In genomic region chr10:41576328-41576833, GRCm38 (mm10) we compare ENCODE assay signal across 15 mouse cellular contexts.
"Had no signal": no experiment of that assay in that cellular context is flagged by ENCODE, and none has a peak within 500 bp of the region (broad histone marks: within the 10 kb centered on the region; RNA-seq: fewer than 3 reads in every experiment).

No protein-coding gene starts in this region.

- H3K36me3 ChIP-seq: kidney, embryonic 15.5 days; limb, embryonic 13.5 days; liver, embryonic 12.5 days; liver, embryonic 15.5 days; lung, embryonic 15.5 days; midbrain, embryonic 12.5 days; midbrain, embryonic 15.5 days; neural tube, embryonic 13.5 days had no signal

- H3K9me3 ChIP-seq: kidney, embryonic 15.5 days; limb, embryonic 13.5 days; liver, embryonic 12.5 days; liver, embryonic 15.5 days; lung, embryonic 15.5 days; midbrain, embryonic 12.5 days; midbrain, embryonic 15.5 days; neural tube, embryonic 13.5 days had no signal

- H3K27me3 ChIP-seq: kidney, embryonic 15.5 days; limb, embryonic 13.5 days; liver, embryonic 12.5 days; liver, embryonic 15.5 days; lung, embryonic 15.5 days; midbrain, embryonic 15.5 days; neural tube, embryonic 13.5 days had no signal

- DNase-seq: left cerebral cortex, postnatal 4 days; lung, adult 18-20 months; lung, postnatal 4 days; retina, postnatal 1 day; right cerebral cortex, postnatal 25 days; spleen, adult 18-20 months had no signal

- H3K27ac ChIP-seq: kidney, embryonic 15.5 days; liver, embryonic 12.5 days; liver, embryonic 15.5 days; lung, embryonic 15.5 days; midbrain, embryonic 12.5 days; midbrain, embryonic 15.5 days; neural tube, embryonic 13.5 days had no signal

- H3K4me1 ChIP-seq: midbrain, embryonic 12.5 days; midbrain, embryonic 15.5 days; neural tube, embryonic 13.5 days had no signal

- ATAC-seq: liver, embryonic 12.5 days; midbrain, embryonic 15.5 days had no signal

- H3K4me2 ChIP-seq: kidney, embryonic 15.5 days; limb, embryonic 13.5 days; liver, embryonic 12.5 days; liver, embryonic 15.5 days; lung, embryonic 15.5 days; midbrain, embryonic 12.5 days; midbrain, embryonic 15.5 days; neural tube, embryonic 13.5 days had no signal

- H3K9ac ChIP-seq: kidney, embryonic 15.5 days; limb, embryonic 13.5 days; liver, embryonic 12.5 days; liver, embryonic 15.5 days; lung, embryonic 15.5 days; midbrain, embryonic 12.5 days; midbrain, embryonic 15.5 days; neural tube, embryonic 13.5 days had no signal

- H3K4me3 ChIP-seq: kidney, embryonic 15.5 days; limb, embryonic 13.5 days; liver, embryonic 12.5 days; liver, embryonic 15.5 days; lung, embryonic 15.5 days; midbrain, embryonic 12.5 days; midbrain, embryonic 15.5 days; myocyte; neural tube, embryonic 13.5 days had no signal
